ENCODE assay signal across 13 mouse cellular contexts in genomic region chr2:143034350-143035085, GRCm38 (mm10). TPM values are rescaled to one million over a fixed set of nuclear protein-coding genes. Genes with fewer than 3 reads are reported as not detected.
A peak's percentile ranks its signal among the peaks of the same experiment; 100 is the strongest.
DNase-seq lines count a peak whose midpoint lies in the region; ATAC-seq lines count a peak whose summit lies in the region.
"Had no signal": no experiment of that assay in that cellular context is flagged by ENCODE, and none has a peak within 500 bp of the region (broad histone marks: within the 10 kb centered on the region; RNA-seq: fewer than 3 reads in every experiment).

No protein-coding gene starts in this region.

- H3K27ac ChIP-seq in kidney, embryonic 16.5 days (ENCODE audit: low read length) = 0 out of 2 replicates have a peak overlapping the region, but pooled peaks have one; percentile 9
- H3K27ac ChIP-seq in midbrain, embryonic 14.5 days (replicated peaks; ENCODE audit: low read depth, low read length) = no peak overlapping the region
- no peak overlapping the region for H3K27ac ChIP-seq in midbrain, embryonic 16.5 days (ENCODE audit: low read length)
- H3K27ac ChIP-seq in stomach, embryonic 15.5 days = 0 out of 2 replicates have a peak overlapping the region, but pooled peaks have one; percentile 35
- H3K27ac ChIP-seq in forebrain, embryonic 16.5 days (ENCODE audit: low read length) = no peak overlapping the region
- H3K27ac ChIP-seq: forebrain, embryonic 12.5 days; hindbrain, embryonic 10.5 days had no signal

- H3K4me2 ChIP-seq in kidney, embryonic 16.5 days (replicated peaks; ENCODE audit: low read depth, low read length) = peak overlapping the region; percentile 50
- H3K4me2 ChIP-seq in midbrain, embryonic 14.5 days (ENCODE audit: low read length) = no peak overlapping the region
- H3K4me2 ChIP-seq in midbrain, embryonic 16.5 days (ENCODE audit: low read length) = no peak overlapping the region
- peak overlapping the region; percentile 40 for H3K4me2 ChIP-seq in stomach, embryonic 15.5 days
- H3K4me2 ChIP-seq in forebrain, embryonic 16.5 days (ENCODE audit: low read length) = no peak overlapping the region
- H3K4me2 ChIP-seq: forebrain, embryonic 12.5 days had no signal

- WGBS in kidney, embryonic 16.5 days = 27% methylated on average over 7 of the region's 7 CpGs
- WGBS in midbrain, embryonic 14.5 days = 68% methylated on average over 7 of the region's 7 CpGs
- WGBS in midbrain, embryonic 16.5 days = 59% methylated on average over 7 of the region's 7 CpGs
- WGBS in stomach, embryonic 15.5 days = 42% methylated on average over 7 of the region's 7 CpGs
- 81% methylated on average over 7 of the region's 7 CpGs for WGBS in forebrain, embryonic 16.5 days

- peak; percentile 86 for ATAC-seq in kidney, embryonic 16.5 days (ENCODE audit: low FRiP score, low TSS enrichment)
- ATAC-seq in midbrain, embryonic 14.5 days (ENCODE audit: low FRiP score, low TSS enrichment) = no peak
- ATAC-seq in midbrain, embryonic 16.5 days = no peak
- ATAC-seq in stomach, embryonic 15.5 days (ENCODE audit: insufficient read depth, low FRiP score, low read depth) = no peak
- ATAC-seq in forebrain, embryonic 16.5 days = no peak
- ATAC-seq: activated CD4-positive, CD25-positive, alpha-beta regulatory T cell, adult 4 months; liver, postnatal 0 days had no signal

- no peak for DNase-seq in kidney, adult 11 months
- peak; percentile 47 for DNase-seq in midbrain, embryonic 14.5 days
- DNase-seq in kidney, postnatal 4 days = peak; percentile 53 to 56
- DNase-seq in gastrocnemius, postnatal 14 days = no peak
- DNase-seq: thymus, adult 18-20 months had no signal

- H3K27me3 ChIP-seq in kidney, embryonic 16.5 days (ENCODE audit: insufficient read depth, low read length) = no peaks in the 10 kb centered on the region
- H3K27me3 ChIP-seq in midbrain, embryonic 14.5 days (ENCODE audit: control insufficient read depth, insufficient read depth, low read length) = no peaks in the 10 kb centered on the region
- no peaks in the 10 kb centered on the region for H3K27me3 ChIP-seq in midbrain, embryonic 16.5 days (ENCODE audit: control insufficient read depth, insufficient read depth, low read depth, low read length)
- no peaks in the 10 kb centered on the region for H3K27me3 ChIP-seq in stomach, embryonic 15.5 days (replicated peaks)
- H3K27me3 ChIP-seq in forebrain, embryonic 16.5 days (replicated peaks; ENCODE audit: control insufficient read depth, insufficient read depth, low read length) = no peaks in the 10 kb centered on the region
- H3K27me3 ChIP-seq: forebrain, embryonic 12.5 days had no signal

- H3K4me1 ChIP-seq in kidney, embryonic 16.5 days (ENCODE audit: insufficient read depth, low read length) = peaks cover 8% of the 10 kb centered on the region
- H3K4me1 ChIP-seq in midbrain, embryonic 14.5 days (ENCODE audit: control insufficient read depth, insufficient read depth, low read length) = peaks cover 22% of the 10 kb centered on the region
- H3K4me1 ChIP-seq in midbrain, embryonic 16.5 days (ENCODE audit: control insufficient read depth, insufficient read depth, low read length) = peaks cover 14% of the 10 kb centered on the region
- no peaks in the 10 kb centered on the region for H3K4me1 ChIP-seq in stomach, embryonic 15.5 days
- H3K4me1 ChIP-seq in forebrain, embryonic 16.5 days (replicated peaks; ENCODE audit: control insufficient read depth, insufficient read depth, low read length) = no peaks in the 10 kb centered on the region
- H3K4me1 ChIP-seq: hindbrain, embryonic 10.5 days had no signal

- H3K9ac ChIP-seq in kidney, embryonic 16.5 days (replicated peaks; ENCODE audit: low read length) = no peak overlapping the region
- H3K9ac ChIP-seq in midbrain, embryonic 14.5 days (replicated peaks; ENCODE audit: low read length) = no peak overlapping the region
- H3K9ac ChIP-seq in midbrain, embryonic 16.5 days (ENCODE audit: low read depth, low read length) = no peak overlapping the region
- no peak overlapping the region for H3K9ac ChIP-seq in stomach, embryonic 15.5 days
- no peak overlapping the region for H3K9ac ChIP-seq in forebrain, embryonic 16.5 days (replicated peaks; ENCODE audit: low read depth, low read length)
- H3K9ac ChIP-seq: forebrain, embryonic 12.5 days; liver, postnatal 0 days had no signal

- intact Hi-C loops in gastrocnemius, postnatal 14 days (cut with DNase I; ENCODE audit: low total_unique reads) = no loop called here

- no peaks in the 10 kb centered on the region for H3K9me3 ChIP-seq in kidney, embryonic 16.5 days (ENCODE audit: low read length)
- H3K9me3 ChIP-seq in midbrain, embryonic 14.5 days (ENCODE audit: control insufficient read depth, low read length) = no peaks in the 10 kb centered on the region
- H3K9me3 ChIP-seq in midbrain, embryonic 16.5 days (replicated peaks; ENCODE audit: control insufficient read depth, low read length, poor library complexity, severe bottlenecking) = no peaks in the 10 kb centered on the region
- H3K9me3 ChIP-seq in stomach, embryonic 15.5 days = no peaks in the 10 kb centered on the region
- no peaks in the 10 kb centered on the region for H3K9me3 ChIP-seq in forebrain, embryonic 16.5 days (ENCODE audit: control insufficient read depth, low read length)
- H3K9me3 ChIP-seq: forebrain, embryonic 12.5 days; hindbrain, embryonic 10.5 days had no signal

- H3K4me3 ChIP-seq in kidney, embryonic 16.5 days (ENCODE audit: low read length) = peak overlapping the region; percentile 26
- H3K4me3 ChIP-seq in midbrain, embryonic 14.5 days (replicated peaks; ENCODE audit: low read depth, low read length) = no peak overlapping the region
- no peak overlapping the region for H3K4me3 ChIP-seq in midbrain, embryonic 16.5 days (ENCODE audit: low read depth, low read length)
- H3K4me3 ChIP-seq in stomach, embryonic 15.5 days (replicated peaks) = 0 out of 2 replicates have a peak overlapping the region, but pooled peaks have one; percentile 6
- H3K4me3 ChIP-seq in forebrain, embryonic 16.5 days (replicated peaks; ENCODE audit: low read length) = no peak overlapping the region
- H3K4me3 ChIP-seq: forebrain, embryonic 12.5 days; hindbrain, embryonic 10.5 days had no signal

- H3K36me3 ChIP-seq in kidney, embryonic 16.5 days (ENCODE audit: insufficient read depth, low read length) = no peaks in the 10 kb centered on the region
- H3K36me3 ChIP-seq in midbrain, embryonic 14.5 days (ENCODE audit: control insufficient read depth, insufficient read depth, low read length) = no peaks in the 10 kb centered on the region
- no peaks in the 10 kb centered on the region for H3K36me3 ChIP-seq in midbrain, embryonic 16.5 days (ENCODE audit: control insufficient read depth, insufficient read depth, low read length)
- H3K36me3 ChIP-seq in stomach, embryonic 15.5 days = no peaks in the 10 kb centered on the region
- H3K36me3 ChIP-seq in forebrain, embryonic 16.5 days (ENCODE audit: control insufficient read depth, insufficient read depth) = no peaks in the 10 kb centered on the region
- H3K36me3 ChIP-seq: forebrain, embryonic 12.5 days; hindbrain, embryonic 10.5 days had no signal

RNA-seq across cellular contexts. Expression of gene Snrpb2, which starts 28.3 kb away (rescaled TPM):
- polyA plus RNA-seq in kidney, embryonic 16.5 days (2015; fragmentation: Nextera tagmentation; extraction: Ambion mirVana) = 64.1 and 69.2 TPM in 2 replicates
- 56.8 and 71.0 TPM in 2 replicates for polyA plus RNA-seq in midbrain, embryonic 14.5 days (2014; fragmentation: Nextera tagmentation; extraction: Ambion mirVana)
- polyA plus RNA-seq in midbrain, embryonic 16.5 days (2015; fragmentation: Nextera tagmentation; extraction: Ambion mirVana) = 47.5 and 51.3 TPM in 2 replicates
- polyA plus RNA-seq in stomach, embryonic 15.5 days (2015; fragmentation: Nextera tagmentation; extraction: Ambion mirVana) = 67.7 and 73.6 TPM in 2 replicates
- total RNA-seq in gastrocnemius, postnatal 14 days (2021) = 10 to 100 TPM; 15.2 to 21.2 TPM
- polyA plus RNA-seq in forebrain, embryonic 16.5 days (2015; fragmentation: Nextera tagmentation; extraction: Ambion mirVana) = 58.7 and 69.8 TPM in 2 replicates

RNA-seq across cellular contexts. Expression of gene Otor, which starts 43.8 kb away (rescaled TPM):
- 0.27 TPM in 1 of 2 replicates, not detected in the other for polyA plus RNA-seq in kidney, embryonic 16.5 days (2015; fragmentation: Nextera tagmentation; extraction: Ambion mirVana)
- polyA plus RNA-seq in midbrain, embryonic 14.5 days (2014; fragmentation: Nextera tagmentation; extraction: Ambion mirVana) = 1.8 and 4.8 TPM in 2 replicates
- polyA plus RNA-seq in midbrain, embryonic 16.5 days (2015; fragmentation: Nextera tagmentation; extraction: Ambion mirVana) = 0.98 and 1.8 TPM in 2 replicates
- polyA plus RNA-seq in stomach, embryonic 15.5 days (2015; fragmentation: Nextera tagmentation; extraction: Ambion mirVana) = 0.66 and 0.69 TPM in 2 replicates
- total RNA-seq in gastrocnemius, postnatal 14 days (2021) = not detected
- 0.53 and 0.97 TPM in 2 replicates for polyA plus RNA-seq in forebrain, embryonic 16.5 days (2015; fragmentation: Nextera tagmentation; extraction: Ambion mirVana)
- polyA plus RNA-seq: activated CD4-positive, CD25-positive, alpha-beta regulatory T cell, adult 4 months; liver, postnatal 0 days had no signal

Comparison
In these comparisons a context has a peak if more than half of its experiments do, and no peak if none do; other contexts are left out.
1. DNase-seq: peak in midbrain, embryonic 14.5 days (single experiment) and kidney, postnatal 4 days (2 of 2); none in kidney, adult 11 months (single experiment) and gastrocnemius, postnatal 14 days (single experiment).
2. H3K27ac ChIP-seq: peak in kidney, embryonic 16.5 days (single experiment) and stomach, embryonic 15.5 days (single experiment); none in midbrain, embryonic 14.5 days (single experiment), midbrain, embryonic 16.5 days (single experiment) and forebrain, embryonic 16.5 days (single experiment).
3. H3K4me2 ChIP-seq: peak in kidney, embryonic 16.5 days (single experiment) and stomach, embryonic 15.5 days (single experiment); none in midbrain, embryonic 14.5 days (single experiment), midbrain, embryonic 16.5 days (single experiment) and forebrain, embryonic 16.5 days (single experiment).
4. H3K4me3 ChIP-seq: peak in kidney, embryonic 16.5 days (single experiment) and stomach, embryonic 15.5 days (single experiment); none in midbrain, embryonic 14.5 days (single experiment), midbrain, embryonic 16.5 days (single experiment) and forebrain, embryonic 16.5 days (single experiment).